Mouse (Mus musculus) frontal cortex, adult (tissue): Measurements from ENCODE around the gene Nucb1.

Source experiments
- ATAC-seq: cut with Nextera tagmentation; 2 replicates; pipeline ENCODE4 v1.9.2; 2017; ENCODE audit warnings: mild to moderate bottlenecking, moderate library complexity, mixed read lengths; ENCODE audit not compliant: low TSS enrichment

Nucb1 gene

DNA sequence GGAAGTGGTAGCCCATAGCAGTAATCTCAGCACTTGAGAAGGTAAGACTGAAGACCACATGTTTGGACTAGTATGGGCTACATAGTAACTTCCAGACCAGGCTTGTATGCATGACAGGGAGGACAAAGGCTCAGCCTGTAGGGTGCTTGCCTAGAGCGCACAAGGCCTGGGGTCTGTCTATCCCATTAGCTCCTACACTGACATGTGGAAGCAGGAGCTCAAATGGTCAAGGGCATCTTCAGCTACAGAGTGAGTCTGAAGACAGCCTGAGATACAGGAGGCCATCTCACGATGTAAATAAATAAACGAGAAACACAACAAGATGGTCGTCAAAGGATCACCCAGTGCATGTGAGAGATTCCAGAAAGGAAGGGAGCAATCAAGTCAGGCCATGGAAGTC lies 47.9 kb downstream of the Nucb1 start:
- ATAC-seq: no peak

GRCm38 (mm10) chr7:45461781-45462180 lies 48.4 kb downstream of the Nucb1 start:
- no peak for ATAC-seq

- ATAC-seq: no peak
These were observed 48.9 kb downstream of the Nucb1 start for GRCm38 (mm10) chr7:45461326-45461725.

GRCm38 (mm10) chr7:45460860-45461314 lies 49.3 kb downstream of the Nucb1 start:
- ATAC-seq: no peak

DNA sequence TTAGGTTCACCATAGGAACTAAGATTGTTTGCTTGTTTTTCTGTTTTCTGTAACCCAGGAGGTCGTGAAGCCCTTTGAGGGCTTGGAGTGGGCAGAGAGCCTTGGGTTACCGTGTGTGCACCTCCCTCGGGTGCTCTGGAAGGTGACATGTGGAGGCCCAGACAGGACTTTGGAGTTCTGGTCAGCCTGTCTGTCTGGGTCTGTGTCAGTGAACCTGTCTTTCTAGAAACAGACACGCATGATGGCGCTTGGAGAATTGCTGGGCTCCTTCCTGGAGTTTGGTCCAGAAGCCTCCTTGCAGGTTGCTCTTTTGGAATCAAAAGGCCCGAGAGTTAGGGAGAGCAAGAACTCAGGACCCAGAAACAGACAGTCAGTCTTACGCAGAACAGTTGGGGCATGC lies 49.8 kb downstream of the Nucb1 start:
- ATAC-seq: no peak

DNA sequence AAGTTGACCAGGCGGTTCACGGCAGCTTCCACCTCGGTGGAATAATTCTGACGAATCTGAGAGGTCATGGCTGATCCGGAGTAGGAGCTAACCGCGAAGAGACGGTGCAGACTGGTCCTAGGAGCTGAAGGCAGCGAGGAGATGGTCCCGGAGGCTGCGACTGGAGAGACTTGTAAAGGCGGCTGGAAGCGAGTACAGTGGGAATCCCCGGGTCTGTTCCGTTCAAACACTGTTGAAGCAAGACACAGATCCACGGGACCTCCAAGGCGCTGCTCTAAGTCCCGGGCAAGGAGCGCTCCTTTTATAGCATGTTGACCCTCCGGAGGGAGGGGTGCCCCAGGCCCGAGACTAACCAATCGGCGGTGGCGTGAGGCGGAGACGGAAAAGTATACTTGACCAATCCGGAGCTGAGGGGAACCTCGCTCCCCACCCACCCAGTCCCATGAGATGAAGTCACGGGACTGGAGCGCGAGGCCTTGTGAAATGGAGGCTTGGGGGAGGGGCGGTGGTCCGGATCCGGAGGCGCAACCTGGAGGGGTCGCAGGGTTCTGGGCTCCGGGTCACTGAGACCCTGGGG lies 50.6 kb downstream of the Nucb1 start, which contains the start of gene Ftl1:
Gene Ftl1 (minus strand): TSS at position 321 of the 577 bp plus-strand sequence.
- ATAC-seq: peak; percentile 88

- peak; percentile 43 for ATAC-seq
These were observed 51.2 kb downstream of the Nucb1 start for GRCm38 (mm10) chr7:45458748-45459563.

DNA sequence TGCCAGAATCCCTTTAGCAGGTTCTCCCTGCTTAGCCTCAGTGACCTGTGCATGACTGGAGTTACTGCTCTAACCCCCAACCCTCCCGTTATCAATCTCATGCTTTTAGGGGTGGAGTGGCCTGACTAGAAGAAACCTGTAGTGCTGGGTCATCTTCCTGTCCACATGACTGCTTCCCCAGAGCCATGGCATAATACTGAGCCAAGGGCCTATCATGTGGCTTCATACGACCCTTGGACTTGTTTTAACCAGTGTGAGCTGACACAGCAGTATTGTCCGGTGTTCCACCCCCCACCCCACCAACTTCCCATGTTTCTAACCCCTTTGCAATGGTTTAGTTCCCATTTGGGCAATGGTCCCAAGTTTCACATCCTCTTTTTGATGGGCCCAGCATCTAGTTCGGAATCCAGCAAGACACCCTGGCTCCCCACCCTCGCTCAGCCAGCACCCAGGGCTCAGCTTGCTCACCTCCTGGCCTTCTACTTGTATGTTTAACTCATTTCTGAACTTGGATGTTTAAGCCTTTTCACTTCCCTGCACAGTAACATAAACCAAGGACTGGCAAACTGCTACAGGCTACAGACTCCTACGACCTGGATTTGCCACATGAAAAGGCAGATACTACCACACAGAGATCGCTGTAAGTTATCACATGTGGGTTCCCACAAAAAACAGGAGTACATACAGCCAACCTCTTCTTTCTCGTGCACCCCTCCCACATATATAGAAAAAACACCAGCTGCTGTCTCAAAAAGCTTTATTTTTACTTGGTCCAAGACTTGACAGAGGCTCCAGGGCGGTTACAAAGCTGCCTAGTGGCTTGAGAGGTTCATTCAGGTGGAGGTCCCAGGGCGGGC lies 52.8 kb downstream of the Nucb1 start:
- ATAC-seq: no peak

DNA sequence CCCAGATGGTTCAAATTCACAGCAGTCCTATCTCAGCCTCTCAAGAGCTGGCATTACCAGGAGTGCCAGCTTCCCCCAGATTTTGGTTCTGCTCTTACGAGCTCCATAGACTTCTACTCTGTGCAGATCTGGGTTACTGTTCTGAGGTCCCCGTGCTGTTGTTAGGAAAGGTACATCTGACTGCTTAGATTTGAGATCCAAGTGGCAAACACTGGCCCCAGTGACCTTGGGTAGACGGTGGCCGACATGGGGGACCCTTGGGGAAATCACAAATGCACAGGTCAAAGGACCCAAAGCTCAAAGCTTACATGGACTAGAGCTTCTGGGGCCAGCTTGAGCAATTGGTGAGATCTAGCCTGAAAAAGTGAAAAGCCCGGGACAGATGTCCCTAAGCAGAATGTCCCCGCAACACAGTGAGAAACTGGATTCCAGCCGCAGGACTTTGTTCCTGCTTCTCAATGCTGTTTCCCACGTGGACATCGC lies 53.4 kb downstream of the Nucb1 start:
- ATAC-seq: no peak

DNA sequence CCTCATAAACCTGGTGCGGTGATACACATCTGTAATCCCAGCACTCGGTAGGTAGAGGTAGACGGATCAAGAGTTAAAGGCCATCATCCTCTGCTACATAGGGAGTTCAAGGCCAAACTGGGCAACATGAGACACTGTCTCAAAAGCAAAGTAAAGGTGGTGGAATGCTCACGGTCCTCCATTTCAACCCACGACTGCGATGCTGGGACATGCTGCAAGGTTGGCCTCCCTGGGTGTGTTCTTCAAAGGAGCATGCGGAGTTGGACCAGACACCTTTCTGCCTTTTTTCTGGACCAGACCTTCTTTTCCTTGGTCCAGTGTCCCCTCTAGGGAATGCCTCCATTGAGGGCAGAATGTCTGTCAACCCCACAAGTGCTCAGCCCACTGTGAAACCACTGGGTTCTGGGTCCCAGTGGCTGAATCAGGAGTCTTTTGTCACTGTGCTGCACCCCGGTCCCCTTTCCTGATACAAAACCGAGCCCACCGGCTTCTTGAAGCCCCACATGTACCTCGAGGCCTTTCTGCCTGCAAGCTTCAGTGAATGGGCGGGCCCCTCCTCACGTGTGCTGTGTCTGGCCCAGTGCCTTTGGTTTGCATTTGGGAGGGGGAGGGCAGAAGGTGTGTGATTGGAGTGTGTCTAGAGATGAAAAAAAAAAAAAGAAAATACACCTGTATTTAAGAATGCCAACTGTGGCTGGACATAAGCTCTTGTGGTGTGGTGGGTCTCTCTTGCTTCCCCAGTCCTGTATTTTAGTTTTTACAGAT lies 54.1 kb downstream of the Nucb1 start:
- ATAC-seq: no peak

- ATAC-seq: no peak
These were observed 55.2 kb downstream of the Nucb1 start for GRCm38 (mm10) chr7:45454971-45455370.

DNA sequence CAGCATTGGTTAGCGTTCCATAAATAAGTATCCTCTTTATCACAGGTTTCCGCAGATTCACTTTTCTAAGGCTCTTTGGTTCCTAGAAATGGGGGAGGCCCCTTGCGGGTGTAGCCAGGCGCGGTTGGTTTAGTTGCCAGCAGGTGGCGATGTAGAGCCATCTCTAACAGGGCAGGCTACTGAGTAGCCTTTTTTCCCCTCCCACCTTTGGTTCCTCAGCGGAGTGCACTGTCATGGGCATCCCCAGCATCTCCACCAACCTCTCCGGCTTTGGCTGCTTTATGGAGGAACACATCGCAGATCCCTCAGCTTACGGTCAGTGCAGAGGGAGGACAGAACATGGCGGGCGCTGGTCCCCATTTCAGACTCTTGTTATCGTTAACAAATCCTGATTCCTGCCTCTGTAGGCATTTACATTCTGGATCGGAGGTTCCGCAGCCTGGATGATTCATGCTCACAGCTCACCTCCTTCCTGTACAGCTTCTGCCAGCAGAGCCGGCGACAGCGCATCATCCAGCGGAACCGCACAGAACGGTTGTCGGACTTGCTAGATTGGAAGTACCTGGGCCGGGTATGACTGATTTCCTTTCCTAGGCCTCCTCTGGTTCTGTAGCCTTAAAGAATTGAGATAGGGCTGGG lies 58.7 kb downstream of the Nucb1 start:
- peak; percentile 82 for ATAC-seq

GRCm38 (mm10) chr7:45449974-45450373 lies 60.2 kb downstream of the Nucb1 start:
- ATAC-seq: no peak

- ATAC-seq: no peak
These were observed 62.7 kb downstream of the Nucb1 start for GRCm38 (mm10) chr7:45447325-45447990.

GRCm38 (mm10) chr7:45446589-45446988 lies 63.6 kb downstream of the Nucb1 start:
- ATAC-seq: no peak

DNA sequence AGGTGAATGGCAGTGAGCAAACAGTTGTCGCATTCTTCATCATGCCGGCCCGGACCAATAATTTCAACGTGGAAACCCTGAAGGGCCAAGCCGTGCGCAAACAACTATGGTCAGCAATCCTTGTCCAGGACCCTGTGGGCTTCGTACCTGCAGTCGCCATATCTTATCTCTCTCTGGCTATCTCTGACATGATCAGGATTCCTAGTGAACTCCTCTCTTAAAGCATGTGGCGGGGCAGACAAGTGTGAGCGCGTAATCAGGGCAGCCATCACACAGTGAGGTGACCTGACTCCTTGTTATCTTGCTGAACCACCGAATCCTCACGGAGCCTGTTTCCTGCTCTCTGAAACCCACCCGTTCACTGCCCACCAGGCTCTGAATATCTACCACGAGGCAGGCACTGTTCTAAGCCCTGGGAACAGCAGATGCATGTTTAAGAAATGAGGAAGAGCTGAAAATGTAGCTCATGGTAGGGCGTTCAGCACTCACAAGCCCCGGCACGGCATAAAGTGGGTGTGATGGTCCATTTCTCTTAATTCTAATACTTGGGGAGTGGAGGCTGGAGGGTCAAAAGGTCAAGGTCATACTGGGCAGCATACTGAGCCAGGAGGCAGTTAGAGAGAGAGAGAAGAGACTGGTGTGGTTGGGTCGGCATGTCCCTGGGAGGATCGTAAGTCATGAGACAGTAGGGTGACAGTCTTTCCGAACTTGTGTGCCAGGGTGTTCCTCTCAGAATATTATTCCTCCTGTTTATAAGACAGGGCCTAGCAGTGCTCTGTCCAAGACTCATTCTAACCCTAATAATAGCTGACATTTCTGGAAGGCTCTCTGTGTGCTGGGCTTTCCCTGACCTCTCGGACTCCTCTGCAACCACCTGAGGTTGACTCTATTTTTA lies 66.4 kb downstream of the Nucb1 start:
- ATAC-seq: no peak
